Mouse (Mus musculus): Measurements from ENCODE around the gene Pomp.

Gene Pomp

DNA sequence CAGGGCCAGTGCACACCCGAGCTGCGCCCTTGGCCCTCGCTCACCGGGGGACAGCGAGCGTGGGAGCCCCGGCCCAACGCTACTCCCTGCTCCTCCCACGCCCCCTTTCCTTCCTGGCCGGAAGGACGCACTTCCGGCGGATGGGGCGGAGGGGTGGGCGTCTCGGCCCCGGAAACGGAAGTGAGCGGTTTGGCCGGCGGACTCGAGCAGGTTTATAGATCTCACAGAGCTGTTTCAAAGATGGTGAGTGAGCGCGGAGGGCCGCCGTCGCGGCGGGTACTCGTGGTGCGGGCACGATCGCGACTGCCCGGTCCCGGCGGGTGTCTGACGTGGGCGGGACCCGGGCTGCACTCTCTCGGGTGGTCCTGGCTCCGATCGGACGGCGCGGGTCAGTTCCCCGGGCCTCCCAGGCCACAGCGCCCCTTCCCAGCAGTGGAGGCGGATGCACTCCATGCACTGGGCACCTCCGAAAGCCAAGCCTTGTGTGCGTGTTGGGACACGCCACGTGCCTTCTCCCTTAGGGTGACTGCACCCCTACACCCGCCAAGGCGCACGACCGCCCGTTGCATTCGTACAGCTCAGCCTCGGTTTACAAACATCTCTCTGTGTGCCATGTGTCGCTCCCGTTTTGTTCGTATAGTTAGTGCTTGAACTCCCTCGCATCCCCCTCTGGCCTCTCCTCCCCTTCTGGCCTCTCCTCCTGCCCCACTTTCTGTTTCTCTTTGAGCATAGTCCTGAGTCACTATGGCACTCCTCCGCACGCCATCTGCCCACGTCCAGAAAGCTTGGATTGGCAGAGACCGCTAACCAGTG, at the start of gene Pomp:
Gene Pomp, plus strand, starts transcription at position 13 of the 813 bp plus-strand sequence.
- peak; percentile 94 for DNase-seq

DNA sequence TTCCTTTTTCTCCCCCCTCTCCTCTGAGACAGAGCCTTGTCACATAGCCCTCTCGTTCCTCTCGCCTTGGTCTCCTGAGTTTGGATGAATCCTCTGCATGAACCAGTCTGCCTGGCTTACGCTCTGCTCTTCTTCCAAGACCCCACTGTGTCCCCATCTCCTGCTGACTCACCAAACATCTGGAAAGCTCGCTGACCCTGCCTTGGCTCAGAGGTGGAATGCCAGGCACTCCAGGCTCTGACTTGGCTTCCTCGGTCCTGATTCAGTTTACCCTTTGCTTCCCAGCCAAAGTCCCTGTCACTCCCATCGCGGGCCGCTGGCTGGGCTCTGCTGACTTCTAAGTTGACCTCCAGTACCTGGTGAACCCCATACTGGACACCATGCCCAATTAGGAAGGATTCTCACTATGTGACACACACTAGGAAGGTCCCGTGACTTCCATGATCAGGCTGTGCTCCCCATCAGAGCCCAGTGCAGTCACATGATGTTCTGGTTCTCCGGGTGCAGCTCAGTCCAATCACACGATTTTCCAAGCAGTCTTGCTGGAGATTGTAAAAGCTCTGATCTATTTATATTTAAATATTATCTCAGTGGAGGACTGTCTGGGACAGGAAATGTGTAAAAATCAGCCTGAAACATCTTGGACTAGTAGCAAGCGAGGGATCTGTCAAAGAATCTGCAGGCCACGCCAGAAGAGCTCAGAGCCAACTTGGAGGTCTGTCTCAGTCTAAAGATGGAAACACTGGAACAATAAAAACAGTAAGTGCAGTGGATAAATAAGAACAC, 47.8 kb upstream of the Pomp start:
- DNase-seq: peak; percentile 32

DNA sequence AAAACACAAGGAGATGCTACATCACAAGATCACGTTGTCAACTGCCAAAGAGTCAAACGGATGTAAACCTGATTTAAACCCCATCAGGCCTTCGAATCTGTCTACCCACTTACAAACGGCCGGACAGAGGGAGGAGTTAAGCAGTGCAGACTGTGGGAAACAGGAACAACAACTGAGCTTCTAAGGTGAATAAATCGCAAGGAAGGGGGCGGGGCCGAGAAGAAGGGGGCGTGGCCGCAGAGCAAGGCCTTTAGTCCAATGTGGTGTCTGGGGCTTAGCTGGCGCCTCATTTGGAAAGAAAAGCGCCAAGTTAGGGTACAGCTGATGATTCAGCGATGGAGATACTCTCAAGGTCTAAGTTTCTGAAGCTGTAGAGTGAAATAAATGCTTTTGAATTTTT, 45.3 kb upstream of the Pomp start:
- no peak for DNase-seq

DNA sequence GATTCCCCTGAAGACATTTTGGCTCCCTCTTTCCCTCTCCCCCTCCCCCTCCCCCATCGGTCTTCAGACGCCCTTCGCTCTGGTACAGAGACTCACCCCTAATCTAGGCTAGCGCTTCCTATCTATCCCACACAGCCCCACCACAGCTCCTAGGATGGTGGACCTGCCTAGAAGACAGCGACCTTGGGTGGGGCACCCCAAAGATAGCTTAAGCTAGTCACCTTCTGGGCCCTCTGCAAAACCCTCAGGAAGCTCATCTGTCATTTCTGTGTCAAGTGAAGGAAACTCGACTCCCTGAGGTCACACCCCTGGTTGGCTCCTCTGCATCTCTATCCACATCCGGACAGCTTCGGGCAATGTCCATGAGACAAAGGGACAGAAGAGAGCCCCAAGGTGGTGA, 44.7 kb upstream of the Pomp start:
- DNase-seq: peak; percentile 34

DNA sequence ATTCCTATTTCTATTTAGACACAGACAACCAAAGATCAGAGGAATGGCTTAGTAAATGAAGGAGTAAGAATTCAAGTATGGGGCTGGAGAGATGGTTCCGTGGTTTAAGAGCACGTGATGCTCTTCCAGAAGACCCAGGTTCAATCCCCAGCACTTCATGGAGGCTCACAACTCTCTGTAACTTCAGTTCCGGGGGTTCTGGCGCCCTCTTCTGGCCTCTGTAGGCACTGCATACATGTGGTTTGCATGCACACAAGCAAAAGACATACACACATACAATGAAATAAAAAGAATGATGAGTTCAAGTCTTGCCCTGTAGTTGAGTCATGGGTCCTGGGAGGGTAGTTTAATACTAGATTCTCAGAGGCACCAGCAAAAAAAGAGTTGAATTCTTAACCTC, 43.8 kb upstream of the Pomp start:
- DNase-seq: no peak

DNA sequence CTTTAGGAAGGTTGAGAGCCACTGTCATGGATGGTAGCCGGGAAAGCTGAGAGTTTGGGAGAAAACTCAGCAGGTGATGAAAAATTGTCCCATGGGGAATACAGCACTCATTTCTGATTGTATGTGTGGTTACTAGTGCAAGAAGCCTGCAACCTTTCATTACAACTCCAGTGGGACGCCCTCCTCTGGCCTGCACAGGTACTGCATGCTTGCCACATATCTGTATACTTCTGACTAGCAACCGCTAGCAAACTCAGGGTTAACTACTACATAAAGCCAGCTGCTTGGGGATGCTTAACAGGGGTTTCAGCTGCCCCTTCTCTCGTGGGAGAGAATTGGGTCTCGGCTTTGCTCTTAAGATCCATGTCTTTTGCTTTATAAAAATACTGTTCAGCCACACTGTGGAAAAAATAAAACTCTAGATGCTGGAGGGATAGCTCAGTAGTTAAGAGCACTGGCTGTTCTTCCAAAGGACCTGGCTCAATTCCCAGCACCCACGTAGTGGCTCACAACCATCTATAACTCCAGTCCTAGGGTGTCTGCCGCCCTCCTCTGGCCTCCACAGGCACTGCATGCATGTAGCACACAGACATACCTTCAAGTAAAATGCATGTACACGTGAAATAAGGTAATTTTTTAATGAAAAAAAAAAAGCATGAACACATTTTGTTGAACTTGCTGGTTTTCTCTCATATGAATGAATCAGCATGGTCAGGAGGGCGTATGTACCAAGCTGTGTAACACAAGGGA, 42.3 kb upstream of the Pomp start:
- DNase-seq: no peak

DNA sequence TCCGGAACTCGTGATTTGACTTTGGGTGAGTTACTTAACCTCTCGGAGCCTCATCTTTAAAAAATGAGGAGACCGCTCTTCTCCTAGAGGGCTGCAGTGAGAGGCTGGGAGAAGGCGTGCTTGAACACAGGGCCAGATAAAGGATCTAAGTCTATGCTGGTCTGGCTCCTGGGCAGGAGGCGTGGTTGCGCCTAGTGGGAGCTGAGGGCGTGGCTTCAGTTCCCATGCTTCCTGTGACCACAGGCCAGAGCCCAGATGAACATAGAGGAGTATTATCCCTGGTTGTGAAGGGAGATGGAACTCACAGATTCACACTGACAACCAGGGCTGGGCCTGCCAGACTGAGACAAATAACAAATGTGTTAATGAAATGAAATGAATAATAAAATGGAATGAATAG, 41.4 kb upstream of the Pomp start:
- DNase-seq: no peak

DNA sequence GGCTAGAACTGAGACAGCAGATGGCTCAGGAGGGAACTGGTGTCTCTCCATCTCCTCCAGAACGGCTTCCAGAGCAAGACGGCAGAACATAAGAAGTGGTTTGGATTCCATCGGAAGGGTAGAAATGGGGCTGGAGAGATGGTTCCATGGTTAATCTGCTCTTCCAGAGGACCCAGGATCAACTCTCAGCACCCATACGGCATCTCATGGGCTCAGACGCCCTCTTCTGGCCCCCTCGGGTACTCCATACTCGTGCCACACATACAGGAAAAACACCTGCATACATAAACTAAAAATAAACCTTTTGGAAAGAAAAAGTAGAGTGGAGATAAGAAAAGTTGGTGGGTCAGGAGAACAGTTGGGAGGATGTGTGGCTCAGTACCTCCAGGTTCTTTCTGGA, 40.4 kb upstream of the Pomp start:
- no peak for DNase-seq

DNA sequence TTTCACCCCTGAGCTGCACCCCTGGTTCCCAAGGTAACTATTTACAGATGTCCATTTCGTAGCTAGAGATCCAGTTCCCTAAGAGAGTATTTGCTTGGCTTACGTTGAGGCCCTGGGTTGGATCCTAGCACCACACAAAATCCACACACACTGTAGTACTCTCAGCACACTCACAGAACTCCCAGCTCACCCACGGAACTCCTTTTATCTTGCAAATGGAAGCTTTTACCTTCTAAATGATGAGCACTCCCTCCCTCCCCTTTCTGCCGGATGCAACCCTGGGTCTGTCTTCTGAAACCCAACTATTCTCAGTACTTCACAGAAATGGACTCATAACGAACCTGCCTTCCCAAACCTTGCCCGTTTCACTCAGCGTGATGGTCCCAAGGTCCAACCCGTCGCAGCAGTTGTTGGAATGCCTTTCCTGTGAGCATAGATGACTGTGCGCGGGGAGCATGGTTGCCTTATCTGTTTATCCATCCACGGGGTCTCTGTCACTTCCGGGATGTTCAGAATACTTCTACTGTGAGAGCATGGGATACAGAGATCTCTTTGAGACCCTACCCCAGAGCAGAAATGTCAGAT, 36.1 kb upstream of the Pomp start:
- no peak for DNase-seq

DNA sequence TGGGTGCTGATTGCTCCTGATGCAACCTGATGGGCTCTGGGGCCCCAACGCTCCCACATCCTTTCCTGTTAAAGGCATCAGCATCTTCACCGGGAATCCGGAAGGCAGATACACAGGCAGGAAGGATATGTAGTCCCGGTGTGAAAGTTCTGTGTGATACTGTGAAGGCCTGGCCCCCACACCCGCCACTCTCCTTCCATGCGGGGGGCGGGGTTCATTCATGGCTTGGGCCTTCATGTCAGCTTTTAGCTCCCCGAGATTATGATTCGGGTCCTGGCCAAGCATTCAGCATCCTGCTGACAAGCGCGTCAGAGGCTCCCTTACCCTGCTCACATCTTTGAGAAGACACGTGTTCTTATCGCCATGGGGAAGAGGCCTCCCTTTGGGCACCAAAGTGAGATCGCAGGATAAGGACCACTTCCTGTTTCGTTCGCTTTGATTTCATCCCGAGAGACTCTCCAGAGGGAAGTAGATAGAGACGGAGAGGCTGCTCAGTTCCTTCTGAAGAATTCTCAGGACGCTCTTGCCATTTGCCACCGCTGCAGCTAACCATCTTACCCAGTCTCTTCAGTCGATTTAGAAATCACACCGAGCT, 34.8 kb upstream of the Pomp start:
- peak; percentile 27 for DNase-seq

DNA sequence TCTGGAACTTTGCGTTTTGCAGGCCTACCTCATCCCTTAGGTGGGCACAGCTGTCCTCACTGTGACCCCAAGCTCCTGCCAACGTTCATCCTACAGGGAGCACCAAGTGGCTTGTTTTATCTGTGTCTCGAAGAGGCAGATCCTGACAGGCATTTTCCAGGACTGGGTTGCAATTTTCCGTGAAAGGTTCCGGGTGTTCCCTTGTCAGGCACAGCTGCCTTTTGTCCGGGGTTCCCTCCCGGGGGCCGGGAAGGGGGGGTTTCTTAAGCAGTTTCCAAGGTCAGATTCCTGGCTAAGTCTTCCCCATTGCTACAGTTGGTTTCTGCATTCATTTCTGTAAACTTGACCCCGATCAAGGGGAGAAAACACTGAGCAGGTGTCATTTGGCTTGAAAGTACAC, 34.2 kb upstream of the Pomp start:
- DNase-seq: no peak

DNA sequence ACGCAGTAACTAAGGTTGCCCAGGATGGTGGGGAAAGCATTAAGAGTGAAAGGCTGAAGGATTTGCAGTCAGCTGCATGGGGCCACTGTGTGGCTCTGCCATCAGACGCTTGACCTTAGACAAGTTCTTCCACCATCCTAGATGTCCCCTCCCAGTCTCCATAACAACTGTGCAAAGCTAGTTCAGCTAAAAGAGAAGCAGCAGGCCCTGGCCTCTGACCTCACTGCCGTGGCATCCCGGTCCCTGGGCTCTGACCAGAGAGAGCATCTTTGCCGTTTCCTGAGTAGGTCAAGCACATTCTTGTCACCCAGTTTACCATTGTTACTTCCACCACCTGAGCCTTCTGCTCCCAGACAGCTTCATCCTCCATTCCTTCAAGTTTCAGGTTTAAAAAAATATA, 33.7 kb upstream of the Pomp start:
- DNase-seq: no peak

DNA sequence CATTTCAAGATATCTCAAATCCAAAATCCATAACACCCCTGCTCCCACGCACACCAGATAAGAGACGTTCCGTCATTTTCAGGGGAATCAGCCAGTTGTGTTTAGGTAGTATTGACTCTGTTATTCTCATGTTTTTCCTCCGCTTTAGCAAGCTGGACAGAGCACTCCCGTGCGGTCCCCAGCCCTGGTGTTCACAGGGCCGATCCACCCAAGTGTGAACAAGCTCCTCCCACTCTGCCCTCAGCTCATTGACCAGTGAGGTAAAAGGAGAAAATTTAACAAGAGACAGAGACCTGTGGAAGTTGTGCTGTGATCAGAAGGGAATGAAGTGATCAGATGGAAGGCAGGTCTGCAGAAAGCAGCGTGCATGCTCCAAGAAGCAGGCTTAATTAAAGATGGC, 31.4 kb upstream of the Pomp start:
- DNase-seq: no peak

DNA sequence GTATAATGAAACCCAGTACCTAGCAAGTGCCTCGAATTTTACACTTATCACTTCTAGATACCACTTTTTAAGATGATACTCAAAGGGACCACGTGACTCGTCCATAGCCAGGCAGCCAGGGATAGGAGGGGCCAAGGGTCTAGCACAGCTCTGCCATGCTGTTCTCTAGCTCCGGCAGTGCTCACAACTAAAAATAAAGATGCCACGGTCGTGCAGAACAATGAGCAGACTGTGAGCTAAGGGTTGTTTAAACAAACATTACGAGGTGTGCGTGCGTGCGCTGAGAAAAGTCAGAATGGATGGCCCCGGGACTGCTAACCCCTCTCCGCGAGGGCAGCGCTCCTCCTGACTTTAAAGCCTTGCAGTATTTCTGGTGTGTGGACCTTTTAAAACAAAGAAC, 27.4 kb upstream of the Pomp start:
- DNase-seq: no peak

DNA sequence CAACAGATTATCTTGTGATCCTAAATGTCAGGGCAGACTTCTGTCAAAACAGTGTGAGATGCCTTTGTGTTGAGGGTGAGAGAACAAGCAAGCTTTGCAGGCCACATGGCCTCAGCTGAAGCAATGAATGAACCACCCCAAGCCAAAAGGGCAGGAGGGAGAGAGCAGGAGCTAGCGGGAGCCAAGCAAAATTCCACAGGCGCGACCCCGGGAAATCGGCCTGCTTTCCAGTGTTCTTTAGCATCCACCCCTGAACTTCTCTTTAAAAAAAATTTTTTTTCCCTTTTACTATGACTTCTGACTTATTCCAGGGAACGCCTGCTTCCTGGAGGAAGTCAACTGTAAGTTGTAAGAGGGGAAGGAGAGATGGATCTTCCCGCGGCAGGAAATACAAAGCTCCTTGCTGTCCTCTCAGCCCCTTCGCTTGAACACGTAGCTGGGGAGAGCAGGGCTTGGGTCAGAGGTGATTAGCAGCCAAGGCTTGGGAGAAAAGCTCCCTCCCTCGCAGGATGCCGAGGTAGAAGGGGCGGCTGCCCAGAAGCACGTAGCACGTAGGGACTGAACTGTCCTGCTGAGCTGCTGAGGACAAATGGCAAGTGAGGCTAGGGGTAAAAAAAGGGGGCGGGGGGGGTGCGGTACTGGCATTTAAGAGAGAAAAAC, 25.3 kb upstream of the Pomp start:
- DNase-seq: peak; percentile 47

DNA sequence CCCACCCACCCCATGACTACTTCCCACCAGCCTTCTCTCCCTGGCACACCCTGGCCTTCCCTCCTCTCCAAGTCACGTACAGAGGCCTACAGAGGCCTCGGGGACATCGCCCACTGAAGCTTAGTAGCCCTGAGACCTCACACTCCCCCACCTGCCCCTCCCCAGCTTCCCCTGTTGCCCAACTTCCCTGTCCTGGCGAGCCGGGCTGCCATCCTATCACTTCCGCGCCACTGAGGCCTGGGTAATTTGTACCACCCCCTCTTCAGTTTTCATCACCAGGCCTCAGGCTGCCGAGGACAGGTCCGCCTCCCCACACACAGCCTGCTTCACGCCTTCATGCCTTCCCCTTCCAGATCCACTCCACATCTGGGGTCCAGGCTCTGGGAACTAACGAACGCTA, 20.8 kb upstream of the Pomp start:
- no peak for DNase-seq

DNA sequence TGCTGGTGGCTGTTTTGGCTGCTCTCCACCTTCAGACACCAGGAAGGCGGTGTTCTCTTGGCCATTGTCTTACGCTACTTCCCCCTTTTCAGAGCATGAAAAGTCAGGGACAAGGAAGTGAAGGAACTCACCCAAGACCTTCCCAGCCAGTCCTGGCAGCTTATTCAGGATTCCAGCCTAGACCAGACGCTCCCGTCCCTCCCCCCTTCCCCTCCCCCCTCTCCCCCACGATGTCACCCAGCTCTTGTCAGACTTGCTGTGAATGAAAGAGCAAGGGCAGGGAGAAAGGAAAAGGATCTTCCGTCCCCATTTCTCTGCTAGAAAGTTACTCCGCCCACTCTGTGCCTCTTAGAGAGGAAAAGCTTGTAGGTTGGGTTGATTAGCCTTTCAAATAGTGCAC, 16.9 kb upstream of the Pomp start:
- DNase-seq: no peak

DNA sequence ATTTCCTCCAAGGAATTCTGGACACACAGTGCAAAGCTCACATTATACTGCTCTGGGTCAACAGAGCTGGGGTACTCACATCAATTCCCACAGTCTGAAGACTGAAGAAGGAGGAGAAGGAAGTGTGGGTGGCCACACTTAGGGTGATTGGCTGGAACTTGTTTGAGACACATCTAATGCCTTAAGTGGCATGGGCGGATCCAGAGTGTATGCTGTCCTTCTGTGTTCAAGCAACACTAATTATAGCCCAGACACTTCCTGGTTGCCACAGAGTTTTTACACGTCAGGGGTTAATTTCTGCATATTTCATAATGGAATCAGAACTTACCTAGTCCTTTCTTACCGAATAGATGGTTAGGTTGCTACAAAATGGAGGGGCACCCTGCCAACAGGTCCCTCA, 14.9 kb upstream of the Pomp start:
- no peak for DNase-seq

DNA sequence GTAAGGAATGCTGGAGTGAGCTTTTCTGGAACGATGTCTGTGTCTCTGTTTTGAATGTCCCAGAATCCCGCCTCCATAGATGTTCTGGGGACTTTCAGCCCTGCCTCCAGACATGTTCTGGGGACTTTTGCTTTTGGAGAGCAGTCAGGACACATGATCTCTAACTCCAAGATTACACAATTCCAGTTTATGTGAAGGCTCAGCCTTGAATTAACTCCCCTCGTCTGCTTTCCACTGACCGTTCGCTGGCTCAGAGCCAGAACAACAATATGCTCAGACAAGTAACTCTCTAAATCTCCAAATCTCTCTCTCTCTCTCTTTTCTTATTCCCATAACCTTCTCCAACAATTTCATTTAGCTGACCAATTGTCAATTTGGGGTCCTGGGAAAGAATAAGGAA, 12.9 kb upstream of the Pomp start:
- peak; percentile 16 for DNase-seq

DNA sequence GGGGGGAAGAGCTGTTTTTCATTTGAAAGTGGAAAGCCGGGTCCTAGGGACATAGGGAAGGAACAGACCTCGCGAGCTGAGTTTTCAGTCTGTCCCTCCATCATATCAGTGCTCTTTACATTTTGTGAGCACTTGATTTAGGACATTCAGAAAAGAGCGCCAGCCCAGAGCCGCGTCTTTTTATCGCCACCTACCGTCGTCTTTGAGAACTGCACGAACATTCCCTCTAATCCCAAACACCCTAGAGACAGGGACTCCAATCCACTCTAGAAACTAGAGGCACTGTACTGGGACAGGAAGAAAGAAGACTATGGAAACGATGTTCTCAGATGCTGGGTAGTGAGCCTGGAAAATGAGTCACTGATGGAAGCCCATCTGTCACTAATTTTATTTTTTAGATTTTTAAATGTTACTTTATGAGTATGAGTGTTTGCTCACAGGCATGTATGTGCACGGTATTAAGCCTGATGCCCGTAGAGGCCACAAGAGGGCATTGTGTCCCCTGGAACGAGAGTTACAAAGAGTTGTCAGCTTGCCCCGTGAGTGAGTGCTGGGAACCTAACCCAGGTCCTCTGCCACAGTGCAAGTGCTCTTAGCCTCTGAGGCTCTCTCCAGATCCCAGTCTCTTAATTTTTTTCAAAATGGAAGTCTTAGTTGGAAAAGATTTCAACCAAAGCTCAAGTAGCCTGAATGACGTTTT, 11.9 kb upstream of the Pomp start:
- DNase-seq: peak; percentile 79

DNA sequence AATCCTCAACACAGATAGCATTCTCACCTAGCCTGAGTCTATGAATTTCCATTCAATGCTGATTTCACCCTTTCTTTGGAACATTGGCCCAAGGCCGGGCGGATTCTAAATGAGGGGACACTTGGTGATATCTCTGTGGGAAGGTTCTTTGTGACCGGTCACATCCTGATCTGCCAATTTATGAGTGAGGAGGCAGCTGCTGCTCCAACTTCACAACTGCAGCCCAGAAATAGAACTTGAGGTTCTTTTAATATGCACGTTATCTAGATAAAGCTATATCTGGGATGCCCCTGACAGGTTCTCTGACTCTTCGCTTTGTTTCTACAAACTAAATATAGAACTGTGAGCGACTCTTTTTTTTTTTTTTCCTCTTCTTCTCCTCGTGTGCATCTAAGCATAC, 10.1 kb upstream of the Pomp start:
- peak; percentile 16 for DNase-seq

DNA sequence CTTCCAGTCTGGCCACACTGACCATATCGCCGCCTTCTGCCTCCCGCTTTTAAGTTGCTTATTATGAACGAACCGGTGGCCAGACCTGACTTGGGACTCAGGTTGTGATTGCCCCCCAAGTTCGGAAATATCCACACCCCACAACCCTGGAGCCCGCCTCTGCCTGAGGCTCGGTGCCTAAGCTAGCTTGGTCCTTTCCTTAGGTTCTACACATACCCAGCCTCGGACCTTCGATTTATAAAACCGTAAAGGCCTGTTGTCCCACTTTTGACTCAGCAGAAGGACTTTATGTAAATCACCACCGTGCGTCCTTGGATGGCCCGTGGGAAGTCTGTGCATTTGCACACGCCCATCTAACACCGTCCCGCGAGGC, 199 bp upstream of the Pomp start:
- DNase-seq: no peak

Data from kidney, postnatal 14 days (tissue).